Mouse (Mus musculus) kidney, adult 8-10 months (tissue): ENCODE measurements at regions not wholly inside any gene's neighbourhood (a gene's known extent, or its start where the extent isn't known, plus 50 kb on each side); places are given as distances from the start of the nearest gene placed in this dataset.

Experiments used
- DNase-seq, 2 experiments: peaks; one replicate each; pipeline ENCODE4 v3.0.0; 2022

DNA sequence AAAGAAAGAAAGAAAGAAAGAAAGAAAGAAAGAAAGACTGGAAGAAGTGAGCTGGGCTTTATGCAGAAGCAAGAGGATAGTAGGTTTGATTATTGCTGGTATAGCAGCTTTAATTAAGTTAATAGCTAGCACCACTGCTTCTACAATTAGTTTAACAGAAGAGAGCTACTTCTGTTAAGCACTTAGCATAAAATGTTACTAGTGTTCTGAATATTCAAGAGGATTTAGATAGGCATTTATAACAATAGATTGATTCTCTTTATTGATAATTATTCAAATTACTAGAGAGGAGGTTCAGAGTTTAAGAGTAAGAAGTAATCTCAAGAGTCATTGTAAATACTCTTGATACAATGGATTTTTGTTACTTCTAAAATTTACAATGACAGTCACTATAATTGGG, 346.1 kb upstream of the Pdgfd start:
- no peak for DNase-seq

- DNase-seq, result no peak
These were observed 339.5 kb upstream of the Pdgfd start for GRCm38 (mm10) chr9:5828871-5829270.

GRCm38 (mm10) chr9:5842381-5842780, 326.0 kb upstream of the Pdgfd start:
- DNase-seq, result no peak

DNA sequence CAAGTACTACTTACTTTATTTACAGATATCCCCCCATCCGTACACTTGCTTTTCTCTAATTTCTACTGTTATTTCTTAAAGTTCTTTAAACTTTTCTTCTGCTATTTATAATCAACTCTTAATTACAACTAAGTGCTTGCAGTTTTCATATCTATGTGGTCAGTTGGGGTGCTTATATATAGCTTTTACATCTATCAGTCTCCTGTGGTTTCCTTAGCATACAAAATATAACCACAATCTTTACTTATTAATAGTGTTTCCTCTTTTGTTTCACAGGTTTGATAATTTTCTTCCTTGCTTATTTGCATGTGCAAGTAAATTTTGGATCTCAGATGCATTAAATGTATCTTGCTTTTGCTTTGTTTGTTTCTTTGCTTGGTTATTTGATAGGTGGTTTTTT, 288.7 kb upstream of the Pdgfd start:
- no peak for DNase-seq

GRCm38 (mm10) chr9:5922526-5922925, 245.9 kb upstream of the Pdgfd start:
- DNase-seq, result no peak

DNA sequence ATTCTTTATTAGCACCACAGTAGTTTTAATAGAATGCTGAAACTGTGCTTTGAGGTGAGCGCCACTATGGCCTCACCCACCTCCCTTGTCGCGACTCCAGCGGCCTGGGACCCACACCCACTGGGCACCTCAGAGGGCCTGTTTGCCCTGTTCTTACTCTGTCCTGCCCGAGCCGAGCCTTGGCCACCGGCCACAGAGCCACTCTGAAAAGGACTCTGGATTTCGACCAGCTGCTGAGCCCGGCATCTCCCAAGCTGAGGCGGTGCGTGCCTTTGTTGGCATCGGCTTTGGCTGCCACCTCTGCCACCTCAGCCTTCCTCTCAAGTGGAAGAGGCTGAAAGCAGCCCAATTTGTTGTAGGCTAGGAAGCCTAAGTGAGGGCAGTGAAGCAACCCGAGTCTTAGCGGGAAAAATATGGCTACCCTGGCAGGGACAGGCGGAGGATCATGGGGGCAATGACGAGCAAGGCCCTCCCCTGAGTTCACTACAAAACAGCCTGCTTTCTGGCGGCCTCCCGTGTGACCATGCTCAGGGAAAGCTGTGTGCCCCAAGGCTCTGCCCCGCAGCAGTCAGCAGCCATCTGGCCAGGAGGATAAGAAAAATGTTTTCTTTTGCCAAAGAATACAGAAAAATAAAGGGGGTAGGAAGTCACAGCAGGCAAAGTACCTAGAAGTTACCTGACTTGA, 240.1 kb upstream of the Pdgfd start:
- peak in 1 of 2 experiments; percentile 6 for DNase-seq

GRCm38 (mm10) chr9:5972292-5972691, 196.1 kb upstream of the Pdgfd start:
- DNase-seq, result no peak
